Mouse (Mus musculus) CH12.LX (cell line): ENCODE results near the gene Mkln1. TPM values are rescaled to one million over a fixed set of nuclear protein-coding genes. Genes with fewer than 3 reads are reported as not detected.

Experiments used
- DNase-seq: peaks from one replicate; pipeline ENCODE4 v3.0.0-alpha.2; 2013; ENCODE audit errors: extremely low read depth
- H3K27ac ChIP-seq: 2 replicates; pipeline ENCODE4 v1.5.1; 2012; ENCODE audit warnings: low read depth, mild to moderate bottlenecking, control low read depth, moderate library complexity; ENCODE audit not compliant: insufficient read depth
- H3K27me3 ChIP-seq: replicated peaks from 2 replicates; pipeline ENCODE3; 2012; ENCODE audit warnings: inconsistent platforms
- H3K36me3 ChIP-seq, 2 experiments: replicated peaks in 1 of 2; 2 replicates each; pipeline versions ENCODE3 to v1.6.1; 2012; ENCODE audit warnings: inconsistent platforms in 1 of 2, low read length in 1 of 2, mild to moderate bottlenecking in 1 of 2, mixed read lengths in 1 of 2, moderate library complexity in 1 of 2; ENCODE audit not compliant: control insufficient read depth in 1 of 2, insufficient read depth in 1 of 2
- H3K4me1 ChIP-seq, 2 experiments: 2 replicates each; pipeline ENCODE4 v1.6.1; 2012; ENCODE audit warnings: inconsistent platforms in 1 of 2, moderate library complexity in 1 of 2; ENCODE audit not compliant: insufficient read depth in 2 of 2, control insufficient read depth in 1 of 2
- H3K4me2 ChIP-seq: 2 replicates; pipeline ENCODE4 v1.6.1; 2012; ENCODE audit warnings: low read depth, mild to moderate bottlenecking, control low read depth; ENCODE audit not compliant: poor library complexity, insufficient read depth, severe bottlenecking
- H3K4me3 ChIP-seq, 3 experiments: fragments of 150-350 bp in 1 of 3; sonication (generic) in 1 of 3; replicated peaks in 1 of 3; 2 replicates each; pipeline versions ENCODE3 to v1.5.1; 2011 to 2012; ENCODE audit warnings: low read depth in 2 of 3, low read length in 2 of 3, mild to moderate bottlenecking in 2 of 3, moderate library complexity in 2 of 3, control low read depth in 1 of 3, improper control_type of control experiment in 1 of 3, inconsistent platforms in 1 of 3, mixed read lengths in 1 of 3; ENCODE audit not compliant: poor library complexity in 1 of 3
- H3K79me2 ChIP-seq: replicated peaks from 2 replicates; pipeline ENCODE4 v1.6.1; 2012; ENCODE audit warnings: mild to moderate bottlenecking, moderate library complexity; ENCODE audit not compliant: control insufficient read depth, poor library complexity, insufficient read depth, severe bottlenecking; ENCODE audit errors: extremely low read depth
- H3K9ac ChIP-seq: 2 replicates; pipeline ENCODE4 v1.6.1; 2012; ENCODE audit warnings: low read depth, mild to moderate bottlenecking, control low read depth, moderate library complexity; ENCODE audit not compliant: insufficient read depth
- H3K9me3 ChIP-seq: replicated peaks from 2 replicates; pipeline ENCODE3; 2012; ENCODE audit warnings: low read length, inconsistent platforms, mixed read lengths
- CTCF ChIP-seq, 2 experiments: IDR thresholded peaks in 1 of 2; conservative IDR thresholded peaks in 1 of 2; 2 replicates each; pipeline ENCODE4 v1.5.1; 2011 to 2012; ENCODE audit warnings: low read depth in 2 of 2, low read length in 2 of 2, improper control_type of control experiment in 1 of 2, inconsistent platforms in 1 of 2, mild to moderate bottlenecking in 1 of 2, moderate library complexity in 1 of 2
- EP300 ChIP-seq: IDR thresholded peaks from 2 replicates; pipeline ENCODE4 v1.6.1; 2011; ENCODE audit warnings: low read length, improper control_type of control experiment
- JUN ChIP-seq: IDR thresholded peaks from 2 replicates; pipeline ENCODE4 v1.6.1; 2011; ENCODE audit warnings: low read depth, mild to moderate bottlenecking, low read length, improper control_type of control experiment, moderate library complexity; ENCODE audit not compliant: insufficient read depth
- JUND ChIP-seq: conservative IDR thresholded peaks from 2 replicates; pipeline ENCODE4 v1.6.1; 2011; ENCODE audit warnings: low read depth, low read length, improper control_type of control experiment
- KAT2A ChIP-seq: IDR thresholded peaks from 2 replicates; pipeline ENCODE4 v1.6.1; 2012; ENCODE audit warnings: low read length, improper control_type of control experiment, inconsistent platforms; ENCODE audit not compliant: insufficient replicate concordance
- NELFE ChIP-seq: IDR thresholded peaks from 2 replicates; pipeline ENCODE4 v1.6.1; 2011; ENCODE audit warnings: low read depth, low read length, improper control_type of control experiment
- NRF1 ChIP-seq: IDR thresholded peaks from 2 replicates; pipeline ENCODE4 v1.6.1; 2014; ENCODE audit warnings: low read depth, mild to moderate bottlenecking, inconsistent platforms, low read length, improper control_type of control experiment, moderate library complexity
- PAX5 ChIP-seq: IDR thresholded peaks from 2 replicates; pipeline ENCODE4 v1.6.1; 2012; ENCODE audit warnings: low read length, inconsistent platforms, mixed read lengths
- SMC3 ChIP-seq: IDR thresholded peaks from 2 replicates; pipeline ENCODE4 v1.6.1; 2011; ENCODE audit warnings: low read depth, low read length, improper control_type of control experiment
- USF2 ChIP-seq: conservative IDR thresholded peaks from 2 replicates; pipeline ENCODE4 v1.6.1; 2011; ENCODE audit warnings: low read depth, low read length, improper control_type of control experiment
- ZC3H11A ChIP-seq: IDR thresholded peaks from 2 replicates; pipeline ENCODE4 v1.6.1; 2012; ENCODE audit warnings: low read depth, mild to moderate bottlenecking, inconsistent platforms, low read length, improper control_type of control experiment
- dilution Hi-C: fragments of 300-500 bp; cut with MboI; formaldehyde crosslinking; loops from 2 replicates; pipeline ENCODE4 v1.14.3; 2020; ENCODE audit warnings: low sequenced_read_pairs; ENCODE audit not compliant: extremely low pct_unique_long_range_greater_than_20kb, extremely low pct_ligation_motif_present
- in situ Hi-C: fragments of 300-500 bp; cut with MboI; formaldehyde crosslinking; loops from 3 replicates; pipeline ENCODE4 v1.14.3; 2019; ENCODE audit warnings: low sequenced_read_pairs, low pct_ligation_motif_present, low pct_unique_long_range_greater_than_20kb, mixed read lengths
- polyA plus RNA-seq: library from polyadenylated mRNA; unstranded; fragments of >175 nt; gene quantifications from 2 replicates; pipeline ENCODE4 v1.2.1, GENCODE M21; 2012; ENCODE audit warnings: low read depth; ENCODE audit not compliant: insufficient read length
- total RNA-seq, 2 experiments: library from RNA; depleted of rRNA; stranded (reverse); fragments of 300-350 nt in 1 of 2; fragments of >200 nt in 1 of 2; gene quantifications; 2 replicates each; pipeline ENCODE4 v1.2.3; 2012 to 2014

Mkln1 gene
- total and polyA plus RNA-seq, 3 experiments = 79.6 to 127 (median 115) TPM

DNA sequence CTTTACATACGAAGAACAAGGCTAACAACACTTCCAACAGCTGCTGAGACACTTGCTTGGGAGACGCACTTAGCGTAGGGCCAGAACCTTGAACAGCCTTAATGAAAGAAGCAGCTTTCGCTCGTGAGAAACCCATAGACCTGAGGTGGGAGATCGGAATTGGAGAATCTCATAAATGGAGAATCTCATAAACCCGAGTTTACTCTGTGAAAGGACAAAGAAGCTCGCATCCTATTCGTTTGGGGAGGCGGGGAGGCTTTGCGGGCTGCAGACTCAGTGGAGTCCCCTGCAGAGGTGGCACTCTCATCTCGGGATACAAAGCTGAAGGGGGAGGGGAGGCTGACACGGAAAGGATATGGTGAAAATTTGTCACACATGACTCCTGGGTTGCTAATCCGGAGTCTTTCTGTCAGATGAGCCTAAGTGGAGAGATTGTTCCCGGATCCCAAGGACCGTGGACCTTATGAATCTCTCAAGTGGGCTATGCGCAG lies 166.4 kb downstream of the Mkln1 start:
- H3K79me2 ChIP-seq = no peaks in the 10 kb centered on the region
- H3K4me1 ChIP-seq = 0 out of 4 replicates have a peak, but pooled peaks cover 0 to 2% of the 10 kb centered on the region in 2 experiments
- no peak overlapping the region for H3K9ac ChIP-seq
- in situ Hi-C loops (no loop called here), dilution Hi-C loops (no loop called here)
- H3K9me3 ChIP-seq = no peaks in the 10 kb centered on the region
- no peak overlapping the region for H3K27ac ChIP-seq
- no peak for DNase-seq
- H3K27me3 ChIP-seq = peaks cover 78% of the 10 kb centered on the region
- no peak overlapping the region for H3K4me2 ChIP-seq
- no peak overlapping the region for H3K4me3 ChIP-seq
- H3K36me3 ChIP-seq = no peaks in the 10 kb centered on the region
- no peak for TF ChIP-seq EP300
- TF ChIP-seq ZC3H11A = no peak
- TF ChIP-seq SMC3 = no peak
- TF ChIP-seq JUN = no peak
- TF ChIP-seq NELFE = no peak
- TF ChIP-seq KAT2A = no peak
- TF ChIP-seq JUND = no peak
- TF ChIP-seq USF2 = no peak
- no peak for TF ChIP-seq PAX5
- TF ChIP-seq CTCF (conservative IDR thresholded peaks at IDR 0.05 in 1 of 2, IDR thresholded peaks at IDR 0.05 in 1 of 2; ENCODE audit: low read depth in 2 of 2, low read length in 2 of 2) = no peak
- no peak for TF ChIP-seq NRF1

Other genes starting within 250 kb of the Mkln1 start
- gene Podxl, start 165.2 kb downstream of the Mkln1 start, total RNA-seq (2012; rRNA removed) = 0.04 TPM in 1 of 2 replicates, not detected in the other
- not detected in 2 replicates for gene Podxl, start 165.2 kb downstream of the Mkln1 start, total RNA-seq (2014; rRNA removed)
- not detected in 2 replicates for gene Podxl, start 165.2 kb downstream of the Mkln1 start, polyA plus RNA-seq